Mouse (Mus musculus) liver, postnatal 0 days (tissue): ENCODE results near the gene Trim2.

Experiments used
- CTCF ChIP-seq: sonication (generic); IDR thresholded peaks from 2 replicates; pipeline ENCODE4 v1.5.1; 2016; ENCODE audit warnings: antibody characterized with exemption, low read depth
- EP300 ChIP-seq: IDR thresholded peaks from 2 replicates; pipeline ENCODE4 v1.6.1; 2016; ENCODE audit warnings: antibody characterized with exemption, low read depth, mild to moderate bottlenecking

DNA sequence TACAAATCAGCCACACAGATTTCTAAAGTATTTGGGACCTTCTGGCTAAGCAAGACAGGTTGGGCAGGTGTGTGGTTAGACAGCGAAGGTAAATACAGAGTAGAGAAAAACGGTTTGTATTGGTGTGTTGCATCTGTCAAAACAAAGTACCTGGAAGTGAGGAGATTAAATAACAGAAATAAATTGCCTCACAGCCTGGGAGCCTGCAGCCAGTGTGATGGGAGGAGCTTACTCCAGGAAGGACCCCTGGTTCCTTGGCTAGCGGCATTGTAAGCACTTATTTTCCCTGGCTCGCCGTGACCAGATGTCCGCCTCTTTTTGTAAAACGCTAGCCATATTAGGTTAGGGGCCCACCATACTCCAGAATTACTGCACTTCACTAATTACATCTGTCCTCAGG, 45.8 kb downstream of the Trim2 start:
- TF ChIP-seq CTCF (no peak), EP300 (no peak)
